10 mouse cellular contexts compared by ENCODE assay signal in the genomic region with DNA sequence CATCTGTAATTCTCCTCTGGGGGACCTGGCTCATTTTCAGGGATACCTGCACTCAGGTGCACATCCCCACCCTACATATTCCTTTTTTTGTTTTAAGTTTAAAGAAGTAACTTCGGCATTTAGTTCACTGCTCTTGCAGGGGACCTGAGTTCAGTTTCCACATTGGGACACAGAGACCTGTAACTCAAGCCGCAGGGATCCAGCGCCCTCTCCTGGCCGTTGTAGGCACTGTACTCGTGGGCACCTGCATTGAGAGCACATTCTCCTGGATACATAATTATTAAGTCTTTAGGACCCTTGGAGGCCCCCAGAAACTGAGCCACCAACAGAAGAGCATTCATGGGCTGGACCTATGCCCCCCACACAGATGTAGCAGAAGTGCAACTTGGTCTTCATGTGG. TPM values are rescaled to one million over a fixed set of nuclear protein-coding genes. Genes with fewer than 3 reads are reported as not detected.
DNase-seq lines count a peak whose midpoint lies in the region; ATAC-seq and TF ChIP-seq lines count a peak whose summit lies in the region.
"Had no signal": no experiment of that assay in that cellular context is flagged by ENCODE, and none has a peak within 500 bp of the region (broad histone marks: within the 10 kb centered on the region; RNA-seq: fewer than 3 reads in every experiment).

No protein-coding gene starts in this region.

- TF ChIP-seq CTCF in hindbrain, postnatal 0 days (IDR thresholded peaks at IDR 0.05; ENCODE audit: low read depth), result peak; percentile 67
- peak; percentile 72 for TF ChIP-seq CTCF in brain, embryonic 14.5 days (IDR thresholded peaks at IDR 0.05; ENCODE audit: borderline replicate concordance, extremely low read depth, insufficient read depth, insufficient read length)
- peak; percentile 80 for TF ChIP-seq CTCF in thymus, adult 2 months (IDR thresholded peaks at IDR 0.05; ENCODE audit: borderline replicate concordance, control insufficient read depth, extremely low read depth, insufficient read depth, low read length, poor library complexity)

- no peaks in the 10 kb centered on the region for H3K36me3 ChIP-seq in hindbrain, postnatal 0 days (ENCODE audit: insufficient read depth, low read length)
- no peaks in the 10 kb centered on the region for H3K36me3 ChIP-seq in hindbrain, embryonic 16.5 days (ENCODE audit: control insufficient read depth, insufficient read depth, low read length)
- H3K36me3 ChIP-seq in megakaryocyte, embryonic 14.5 days (replicated peaks; ENCODE audit: low read length), result peaks cover 65% of the 10 kb centered on the region
- H3K36me3 ChIP-seq in thymus, adult 2 months (ENCODE audit: control insufficient read depth, insufficient read depth, low read length), result no peaks in the 10 kb centered on the region
- H3K36me3 ChIP-seq: lung, embryonic 15.5 days had no signal

- peak; percentile 41 for DNase-seq in hindbrain, postnatal 0 days (ENCODE audit: low spot score)
- DNase-seq in CD8-positive naive resting alpha-beta T cell, adult 2 months (ENCODE audit: low read depth in 2 of 2, low spot score in 2 of 2), result peak; percentile 75 to 86
- DNase-seq in brain, embryonic 14.5 days (ENCODE audit: low read depth), result peak; percentile 29
- DNase-seq in fibroblast of lung, adult 2 months (ENCODE audit: low read depth), result peak; percentile 7
- DNase-seq in kidney, postnatal 14 days, result peak; percentile 59
- DNase-seq in thymus, adult 2 months, result peak; percentile 83

- no peaks in the 10 kb centered on the region for H3K4me1 ChIP-seq in hindbrain, postnatal 0 days (ENCODE audit: insufficient read depth, low read length)
- H3K4me1 ChIP-seq in hindbrain, embryonic 16.5 days (ENCODE audit: control insufficient read depth, insufficient read depth, low read depth, low read length), result no peaks in the 10 kb centered on the region
- H3K4me1 ChIP-seq in megakaryocyte, embryonic 14.5 days, result peaks cover 97% of the 10 kb centered on the region
- peaks cover 16% of the 10 kb centered on the region for H3K4me1 ChIP-seq in thymus, adult 2 months (replicated peaks; ENCODE audit: control insufficient read depth, insufficient read depth, low read length)
- H3K4me1 ChIP-seq: lung, embryonic 15.5 days had no signal

- no peak overlapping the region for H3K9ac ChIP-seq in hindbrain, postnatal 0 days (replicated peaks; ENCODE audit: low read length)
- no peak overlapping the region for H3K9ac ChIP-seq in hindbrain, embryonic 16.5 days (ENCODE audit: low read depth, low read length)
- H3K9ac ChIP-seq: embryonic facial prominence, embryonic 12.5 days; lung, embryonic 15.5 days had no signal

- no peak overlapping the region for H3K4me3 ChIP-seq in hindbrain, postnatal 0 days (ENCODE audit: low read length)
- no peak overlapping the region for H3K4me3 ChIP-seq in hindbrain, embryonic 16.5 days (ENCODE audit: low read length)
- peak overlapping the region; percentile 77 for H3K4me3 ChIP-seq in megakaryocyte, embryonic 14.5 days (replicated peaks)
- H3K4me3 ChIP-seq in thymus, adult 2 months (ENCODE audit: control insufficient read depth, insufficient read depth, low read length), result no peak overlapping the region
- H3K4me3 ChIP-seq: embryonic facial prominence, embryonic 12.5 days; lung, embryonic 15.5 days had no signal

- H3K27me3 ChIP-seq in hindbrain, postnatal 0 days (ENCODE audit: insufficient read depth, low read length), result no peaks in the 10 kb centered on the region
- no peaks in the 10 kb centered on the region for H3K27me3 ChIP-seq in hindbrain, embryonic 16.5 days (replicated peaks; ENCODE audit: control insufficient read depth, insufficient read depth, low read length)
- no peaks in the 10 kb centered on the region for H3K27me3 ChIP-seq in megakaryocyte, embryonic 14.5 days (replicated peaks)
- no peaks in the 10 kb centered on the region for H3K27me3 ChIP-seq in thymus, adult 2 months (ENCODE audit: control insufficient read depth, insufficient read depth, low read length)
- H3K27me3 ChIP-seq: embryonic facial prominence, embryonic 12.5 days; lung, embryonic 15.5 days had no signal

- WGBS in hindbrain, postnatal 0 days, result 51% methylated on average over 5 of the region's 5 CpGs
- WGBS in hindbrain, embryonic 16.5 days, result 43% methylated on average over 5 of the region's 5 CpGs
- 22% methylated on average over 5 of the region's 5 CpGs for WGBS in thymus, adult 2 months

- no peaks in the 10 kb centered on the region for H3K9me3 ChIP-seq in hindbrain, postnatal 0 days (ENCODE audit: low read length)
- H3K9me3 ChIP-seq in hindbrain, embryonic 16.5 days (ENCODE audit: control insufficient read depth, low read length), result no peaks in the 10 kb centered on the region
- H3K9me3 ChIP-seq in megakaryocyte, embryonic 14.5 days, result no peaks in the 10 kb centered on the region
- H3K9me3 ChIP-seq: embryonic facial prominence, embryonic 12.5 days; lung, embryonic 15.5 days had no signal

- no peak overlapping the region for H3K4me2 ChIP-seq in hindbrain, postnatal 0 days (ENCODE audit: low read depth, low read length)
- H3K4me2 ChIP-seq in hindbrain, embryonic 16.5 days (ENCODE audit: low read length), result no peak overlapping the region
- H3K4me2 ChIP-seq: embryonic facial prominence, embryonic 12.5 days; lung, embryonic 15.5 days had no signal

- H3K27ac ChIP-seq in hindbrain, postnatal 0 days, result no peak overlapping the region
- no peak overlapping the region for H3K27ac ChIP-seq in hindbrain, embryonic 16.5 days (ENCODE audit: low read depth, low read length)
- no peak overlapping the region for H3K27ac ChIP-seq in thymus, adult 2 months (ENCODE audit: control insufficient read depth, insufficient read depth, low read length)
- H3K27ac ChIP-seq: embryonic facial prominence, embryonic 12.5 days had no signal

- ATAC-seq in hindbrain, postnatal 0 days, result no peak
- ATAC-seq in hindbrain, embryonic 16.5 days, result no peak

- no peak for TF ChIP-seq POLR2A in brain, embryonic 14.5 days (IDR thresholded peaks at IDR 0.05; ENCODE audit: borderline replicate concordance, extremely low read depth, insufficient read depth, insufficient read length, poor library complexity, severe bottlenecking)
- TF ChIP-seq POLR2A in thymus, adult 2 months (IDR thresholded peaks at IDR 0.05; ENCODE audit: control insufficient read depth, extremely low read depth, insufficient read depth, low read length, poor library complexity), result no peak

RNA-seq across cellular contexts. Expression of a gene that starts 26.8 kb away (rescaled TPM):
- total RNA-seq in hindbrain, postnatal 0 days (2014; rRNA removed), result 31.7 and 58.5 TPM in 2 replicates
- polyA plus RNA-seq in hindbrain, postnatal 0 days (2015; fragmentation: Nextera tagmentation; extraction: Ambion mirVana), result 33.0 and 36.8 TPM in 2 replicates
- polyA plus RNA-seq in hindbrain, embryonic 16.5 days (2015; fragmentation: Nextera tagmentation; extraction: Ambion mirVana), result 29.4 and 34.3 TPM in 2 replicates
- 32.8 and 38.0 TPM in 2 replicates for polyA plus RNA-seq in brain, embryonic 14.5 days (2012; rRNA removed)
- polyA plus RNA-seq in megakaryocyte, embryonic 14.5 days (2012; ENCODE audit: insufficient read depth, low replicate concordance), result 183 and 216 TPM in 2 replicates
- polyA plus RNA-seq in thymus, adult 2 months (2012; rRNA removed), result 44.5 and 59.9 TPM in 2 replicates

Comparison
In these comparisons a context has a peak if more than half of its experiments do, and no peak if none do; other contexts are left out.
1. DNase-seq: peak in every context shown above with its lines; median percentile 83 in thymus, adult 2 months; 80 in CD8-positive naive resting alpha-beta T cell, adult 2 months; 59 in kidney, postnatal 14 days; 41 in hindbrain, postnatal 0 days; 29 in brain, embryonic 14.5 days; 7 in fibroblast of lung, adult 2 months.